Mouse (Mus musculus) adrenal gland, adult 8-10 months (tissue): Measurements from ENCODE around the gene Ly6g6c. TPM values are rescaled to one million over a fixed set of nuclear protein-coding genes. Genes with fewer than 3 reads are reported as not detected.

Experiments used
- DNase-seq: peaks from one replicate; pipeline ENCODE4 v3.0.0; 2022
- total RNA-seq, 4 experiments: library from RNA; stranded (reverse); gene quantifications; 2 replicates each; pipeline ENCODE4 v1.2.4; 2022

The Ly6g6c gene
- not detected for total RNA-seq

GRCm38 (mm10) chr17:35064951-35065947 lies at the start of gene Ly6g6c:
Gene Ly6g6c (plus strand): TSS chr17:35065388.
- DNase-seq: no peak

- DNase-seq: no peak
Observed at GRCm38 (mm10) chr17:35016376-35016775, 48.8 kb upstream of the Ly6g6c start, which contains the start of gene Vwa7. Gene Vwa7 (plus strand): TSS chr17:35016579.

GRCm38 (mm10) chr17:35016791-35017705 lies 48.1 kb upstream of the Ly6g6c start:
- no peak for DNase-seq

- no peak for DNase-seq
Observed at GRCm38 (mm10) chr17:35017706-35018030, 47.5 kb upstream of the Ly6g6c start.

GRCm38 (mm10) chr17:35018171-35018570 lies 47.0 kb upstream of the Ly6g6c start:
- no peak for DNase-seq

GRCm38 (mm10) chr17:35019894-35020293 lies 45.3 kb upstream of the Ly6g6c start:
- no peak for DNase-seq

- DNase-seq: no peak
Observed at GRCm38 (mm10) chr17:35020551-35020950, 44.6 kb upstream of the Ly6g6c start.

GRCm38 (mm10) chr17:35021163-35021808 lies 43.9 kb upstream of the Ly6g6c start:
- DNase-seq: peak; percentile 76

GRCm38 (mm10) chr17:35021842-35022477 lies 43.2 kb upstream of the Ly6g6c start:
- DNase-seq: no peak

- no peak for DNase-seq
Observed at GRCm38 (mm10) chr17:35022541-35023060, 42.6 kb upstream of the Ly6g6c start.

GRCm38 (mm10) chr17:35023221-35023620 lies 42.0 kb upstream of the Ly6g6c start:
- DNase-seq: no peak

- no peak for DNase-seq
Observed at GRCm38 (mm10) chr17:35023756-35024155, 41.4 kb upstream of the Ly6g6c start.

- DNase-seq: no peak
Observed at GRCm38 (mm10) chr17:35024261-35024660, 40.9 kb upstream of the Ly6g6c start.

GRCm38 (mm10) chr17:35024691-35025488 lies 40.3 kb upstream of the Ly6g6c start:
- no peak for DNase-seq

- DNase-seq: no peak
Observed at GRCm38 (mm10) chr17:35026206-35026605, 39.0 kb upstream of the Ly6g6c start.

- DNase-seq: no peak
Observed at GRCm38 (mm10) chr17:35027277-35028068, 37.7 kb upstream of the Ly6g6c start, which contains the start of gene Sapcd1. Gene Sapcd1 (minus strand): TSS chr17:35028016.

- no peak for DNase-seq
Observed at GRCm38 (mm10) chr17:35028315-35028714, 36.9 kb upstream of the Ly6g6c start.

GRCm38 (mm10) chr17:35029691-35030532 lies 35.3 kb upstream of the Ly6g6c start:
- no peak for DNase-seq

- DNase-seq: no peak
Observed at GRCm38 (mm10) chr17:35031272-35031671, 33.9 kb upstream of the Ly6g6c start.
